Mouse (Mus musculus): ENCODE data around the gene Dlx3. TPM values are rescaled to one million over a fixed set of nuclear protein-coding genes. Genes with fewer than 3 reads are reported as not detected.
A peak's percentile ranks its signal among the peaks of the same experiment; 100 is the strongest.

The Dlx3 gene
- total RNA-seq, 2 experiments from 2014 or later, result not detected

- DNase-seq (ENCODE audit: low spot score in 2 of 2), result no peak
- intact Hi-C loops (cut with DNase I), result no loop called here
Observed at GRCm38 (mm10) chr11:95087301-95088228, 32.4 kb upstream of the Dlx3 start.

GRCm38 (mm10) chr11:95088286-95088685 lies 31.6 kb upstream of the Dlx3 start:
- intact Hi-C loops (cut with DNase I), result no loop called here

DNA sequence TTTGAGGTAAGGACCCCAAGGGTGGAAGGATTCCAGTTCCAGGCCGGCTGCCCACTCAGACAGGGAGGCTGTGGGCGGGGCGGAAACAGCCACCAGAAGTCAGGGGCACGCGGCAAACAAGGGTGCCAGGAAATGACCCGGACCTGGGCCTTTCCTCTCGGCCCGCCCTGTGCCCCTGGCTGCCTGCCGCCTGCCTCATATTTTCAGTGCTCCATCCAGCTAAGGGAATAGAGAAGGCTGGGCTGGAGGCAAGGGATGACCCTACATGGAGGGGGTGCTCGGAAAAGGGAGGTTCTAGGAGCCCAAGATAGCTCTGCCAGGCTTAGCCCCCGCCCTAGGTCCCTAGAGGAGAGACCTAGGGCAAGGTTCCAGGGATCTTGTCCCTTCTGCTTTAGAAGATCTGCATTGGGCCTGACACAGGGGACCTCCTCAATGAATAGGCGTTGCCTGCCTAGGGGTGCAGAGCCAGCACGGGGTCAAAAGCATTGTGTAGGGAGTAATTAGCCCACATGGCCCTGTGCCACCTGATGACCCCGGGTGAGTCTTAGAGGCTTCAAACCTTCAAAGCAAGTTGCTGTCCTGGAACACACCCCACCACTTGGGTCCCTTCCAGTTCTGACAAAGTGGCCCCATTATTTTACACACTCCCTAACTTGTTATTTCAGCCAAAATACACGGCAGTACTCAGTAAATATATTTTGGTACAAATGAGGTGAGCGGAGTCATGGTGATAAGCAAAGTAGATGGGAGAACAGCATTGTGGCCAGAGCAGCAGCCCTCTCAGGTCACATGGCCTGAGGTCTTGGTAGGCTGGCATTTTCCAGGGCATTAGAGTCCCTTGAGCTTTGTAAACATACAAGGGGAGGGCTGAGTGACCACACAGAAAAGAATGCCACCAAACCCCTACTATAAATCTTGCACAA lies 30.8 kb upstream of the Dlx3 start:
- DNase-seq (ENCODE audit: low spot score in 2 of 2), result no peak
- intact Hi-C loops (cut with DNase I), result no loop called here

More at GRCm38 (mm10) chr11:95088286-95088685, 31.6 kb upstream of the Dlx3 start:
- no peak for DNase-seq (ENCODE audit: low spot score in 2 of 2)

GRCm38 (mm10) chr11:95093077-95093476 lies 26.8 kb upstream of the Dlx3 start:
- DNase-seq (ENCODE audit: low spot score in 2 of 2), result no peak
- intact Hi-C loops (cut with DNase I), result no loop called here

GRCm38 (mm10) chr11:95095596-95095995 lies 24.3 kb upstream of the Dlx3 start:
- no peak for DNase-seq (ENCODE audit: low spot score in 2 of 2)
- intact Hi-C loops (cut with DNase I), result no loop called here

DNA sequence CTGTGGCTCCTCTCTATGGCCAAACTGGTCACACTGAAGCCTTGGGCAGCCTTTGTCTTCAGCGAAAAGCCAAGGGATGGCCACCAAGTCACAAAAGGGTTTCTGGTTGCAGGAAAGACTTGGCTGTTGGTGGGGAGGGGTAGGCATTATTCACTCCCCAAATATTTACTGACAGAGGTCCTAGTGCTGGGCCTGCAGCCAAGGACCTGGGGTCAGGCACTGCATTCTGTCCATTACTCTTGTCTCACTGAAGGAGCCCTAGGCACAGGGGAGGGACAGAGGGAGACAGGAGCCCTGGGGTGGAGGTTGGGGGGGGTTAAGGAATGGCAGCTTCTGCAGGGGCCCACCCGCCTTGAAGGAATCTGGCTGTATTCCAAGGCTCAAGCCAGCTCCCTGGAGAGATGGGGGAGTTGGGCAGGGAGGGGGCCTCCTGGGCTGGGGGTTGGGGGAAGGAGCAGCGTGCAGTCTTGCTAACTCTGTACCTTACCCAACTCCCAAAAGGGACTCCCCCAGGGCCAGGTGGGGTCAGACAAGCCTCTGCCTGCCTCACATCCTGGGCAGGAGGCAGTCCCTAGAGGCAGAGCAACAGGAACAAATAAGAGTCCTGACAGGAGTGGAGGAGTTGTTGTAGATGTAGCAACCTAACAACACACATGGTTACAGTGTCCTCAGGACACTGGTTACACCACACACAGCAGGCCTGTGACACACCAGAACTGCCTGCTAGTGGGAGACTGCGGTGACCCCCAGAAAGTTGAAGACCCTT lies 23.1 kb upstream of the Dlx3 start:
- intact Hi-C loops (cut with DNase I), result no loop called here
- no peak for DNase-seq (ENCODE audit: low spot score in 2 of 2)

DNA sequence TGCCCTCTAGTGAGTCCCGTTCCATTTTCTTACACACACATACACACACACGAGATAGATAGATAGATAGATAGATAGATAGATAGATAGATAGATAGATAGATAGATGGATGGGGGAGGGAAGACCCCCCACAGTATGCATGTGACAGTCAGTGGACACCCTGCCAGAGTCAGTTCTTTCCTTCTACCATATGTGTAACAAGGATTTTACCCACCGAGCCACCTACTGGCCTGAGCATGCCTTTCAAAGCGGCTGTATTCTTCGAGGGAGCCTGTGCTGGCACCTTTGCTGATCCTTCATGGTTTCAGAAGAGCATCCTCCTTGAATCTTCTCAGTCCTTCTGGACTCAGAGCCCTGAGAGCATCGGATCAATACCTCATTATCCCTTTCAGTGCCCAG lies 22.0 kb upstream of the Dlx3 start:
- no peak for DNase-seq (ENCODE audit: low spot score in 2 of 2)
- intact Hi-C loops (cut with DNase I), result no loop called here

DNA sequence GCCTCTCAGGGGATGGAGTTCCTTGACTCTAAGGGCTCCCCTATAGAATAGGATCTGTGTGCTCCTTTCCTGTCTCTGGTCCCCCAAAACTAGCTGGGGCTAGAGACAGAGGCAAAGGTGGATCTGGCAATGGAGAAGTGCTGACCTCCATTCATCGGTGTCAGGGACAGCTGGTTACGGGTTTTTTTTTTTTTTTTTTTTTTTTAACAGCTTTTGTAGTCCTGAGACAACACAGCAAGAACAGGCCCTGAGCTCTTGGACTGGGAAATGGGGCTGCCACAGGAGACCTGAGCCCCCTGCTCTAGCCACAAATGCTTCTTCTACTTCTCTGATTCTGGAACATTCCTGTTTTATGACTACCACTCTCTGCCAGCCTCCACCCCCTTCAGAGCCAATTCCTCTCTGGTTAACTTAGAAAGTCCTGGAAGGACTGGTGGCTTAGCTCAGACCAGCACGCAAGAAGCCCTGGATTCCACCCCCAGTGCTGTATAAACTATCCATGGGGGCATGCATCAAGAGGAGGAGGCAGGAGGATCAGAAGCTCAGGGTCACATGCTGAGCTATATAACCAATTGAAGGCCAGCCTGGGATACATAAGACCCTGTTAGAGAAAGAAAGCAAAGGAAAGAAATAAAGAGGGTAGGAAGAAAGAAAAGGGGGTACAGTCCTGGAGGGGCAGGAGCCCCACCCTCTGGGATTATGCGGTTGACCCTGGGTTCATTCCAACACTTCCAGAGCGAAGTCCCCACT lies 21.4 kb upstream of the Dlx3 start:
- intact Hi-C loops (cut with DNase I), result no loop called here
- DNase-seq (ENCODE audit: low spot score in 2 of 2), result no peak

DNA sequence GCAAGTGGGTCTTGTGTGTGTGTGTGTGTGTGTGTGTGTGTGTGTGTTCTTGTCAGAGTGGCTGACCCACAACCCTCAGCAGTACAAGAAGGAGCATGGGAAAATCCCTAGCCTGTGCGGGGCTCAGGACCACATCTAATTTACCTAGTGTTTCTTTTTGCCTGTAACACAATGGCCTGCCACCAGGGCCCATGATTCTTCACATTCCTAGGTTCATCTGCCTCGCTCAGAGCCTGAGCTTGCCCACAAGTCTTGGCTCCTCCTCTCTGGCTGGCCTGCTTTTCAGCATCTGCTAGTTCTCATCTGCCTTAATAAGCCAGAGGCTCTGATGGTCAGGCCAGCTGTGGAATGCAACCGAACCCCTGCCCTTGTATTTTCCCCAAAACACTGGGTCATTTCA lies 19.5 kb upstream of the Dlx3 start:
- intact Hi-C loops (cut with DNase I), result no loop called here
- no peak for DNase-seq (ENCODE audit: low spot score in 2 of 2)

GRCm38 (mm10) chr11:95101071-95101788 lies 18.7 kb upstream of the Dlx3 start:
- DNase-seq (ENCODE audit: low spot score in 2 of 2), result no peak
- intact Hi-C loops (cut with DNase I), result no loop called here

- intact Hi-C loops (cut with DNase I), result no loop called here
- no peak for DNase-seq (ENCODE audit: low spot score in 2 of 2)
Observed at GRCm38 (mm10) chr11:95102161-95102904, 17.6 kb upstream of the Dlx3 start.

DNA sequence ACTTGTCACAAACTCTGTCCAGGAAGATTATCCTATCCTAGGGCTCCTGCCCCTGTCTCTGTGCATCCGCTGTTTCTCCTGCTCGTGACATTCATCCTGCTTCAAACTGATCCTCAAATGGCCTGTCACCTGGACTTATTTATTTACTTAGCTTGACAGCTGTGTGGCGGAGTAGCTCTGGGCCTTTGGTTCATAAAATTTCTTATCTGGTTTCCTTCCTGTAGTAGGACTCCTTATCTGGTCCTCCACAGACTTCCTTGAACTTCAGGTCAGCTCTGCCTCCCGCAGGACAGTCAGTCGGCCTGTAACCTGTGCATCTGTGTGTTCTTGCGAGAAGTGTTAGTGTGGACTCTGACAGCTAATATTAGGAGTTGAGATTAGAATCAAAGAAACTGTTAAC lies 15.7 kb upstream of the Dlx3 start:
- no peak for DNase-seq (ENCODE audit: low spot score in 2 of 2)
- intact Hi-C loops (cut with DNase I), result no loop called here

GRCm38 (mm10) chr11:95105274-95105874 lies 14.5 kb upstream of the Dlx3 start:
- no peak for DNase-seq (ENCODE audit: low spot score in 2 of 2)
- intact Hi-C loops (cut with DNase I), result loop anchor here (1.0 kb wide), 1 partner anchor 58 kb away; no protein-coding TSS in a partner anchor

DNA sequence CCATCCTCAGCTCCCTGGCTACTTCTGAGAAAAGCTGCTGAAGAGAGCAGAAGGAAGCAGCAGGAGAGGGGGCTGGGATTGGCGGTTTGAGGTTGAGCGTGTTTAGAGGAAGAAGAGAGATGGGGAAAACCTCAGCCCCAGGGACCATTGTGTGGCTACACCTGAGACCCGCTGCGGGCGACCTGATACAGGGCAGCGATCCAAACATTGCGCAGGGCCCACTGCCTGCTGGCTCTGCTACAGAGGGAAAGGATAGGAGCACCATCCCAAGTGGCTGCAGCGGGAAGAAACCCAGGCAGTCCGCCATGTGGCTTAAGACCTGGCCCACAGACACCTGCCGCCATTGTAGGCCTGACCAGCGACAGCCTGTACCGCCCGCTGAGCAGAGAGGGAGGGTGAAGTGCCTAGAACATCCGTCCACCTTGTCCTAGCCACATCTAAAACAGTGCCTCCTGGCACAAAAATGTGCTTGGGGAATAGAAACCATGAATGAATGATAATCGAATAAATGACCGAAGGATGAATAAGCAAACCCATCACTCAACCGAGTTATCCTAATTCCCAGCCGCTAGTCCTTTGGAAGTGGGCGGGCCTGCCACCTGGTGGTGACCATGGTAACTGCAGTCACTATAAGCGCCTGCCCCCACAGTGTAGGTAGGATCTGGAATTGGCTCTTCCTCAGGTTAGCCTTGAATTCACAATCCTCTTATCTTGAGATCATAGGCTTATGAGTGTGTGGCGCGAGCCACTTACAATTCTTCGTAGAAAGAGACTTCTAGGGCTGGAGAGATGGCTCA lies 13.3 kb upstream of the Dlx3 start:
- intact Hi-C loops (cut with DNase I), result loop anchor here (2.0 kb wide), 1 partner anchor 30 kb away; the partner anchor contains the start of gene Itga3
- DNase-seq (ENCODE audit: low spot score in 2 of 2), result peak; percentile 83 to 84

DNA sequence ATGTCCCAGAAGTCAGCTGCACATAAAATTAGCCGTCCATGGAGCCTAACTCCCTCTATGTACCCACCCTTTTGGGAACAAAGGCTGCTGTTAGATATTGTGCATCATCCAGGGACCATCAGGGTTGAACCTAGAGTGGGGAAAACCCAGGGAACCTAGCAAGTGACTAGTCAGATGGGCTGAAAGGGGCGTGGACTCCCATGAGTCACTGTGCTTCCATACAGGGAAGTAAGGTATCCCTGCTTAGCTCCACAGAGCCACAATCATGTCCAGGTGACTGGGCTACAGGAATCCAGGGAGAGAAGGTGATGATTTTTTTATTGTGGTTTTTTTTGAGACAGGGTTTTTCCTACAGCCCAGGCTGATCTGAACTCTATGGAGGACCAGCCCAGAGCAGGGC lies 10.9 kb upstream of the Dlx3 start:
- no peak for DNase-seq (ENCODE audit: low spot score in 2 of 2)
- intact Hi-C loops (cut with DNase I), result no loop called here

- DNase-seq (ENCODE audit: low spot score in 2 of 2), result no peak
- intact Hi-C loops (cut with DNase I), result loop anchor here (10.0 kb wide), 1 partner anchor 275 kb away; the partner anchor contains the start of gene Slc35b1
Observed at GRCm38 (mm10) chr11:95110081-95110480, 9.8 kb upstream of the Dlx3 start.
